Mouse (Mus musculus): ENCODE data around the gene Rtca.

Rtca gene

GRCm38 (mm10) chr3:116474602-116475001 is 33.4 kb downstream of the Rtca start:
- DNase-seq: no peak

DNA sequence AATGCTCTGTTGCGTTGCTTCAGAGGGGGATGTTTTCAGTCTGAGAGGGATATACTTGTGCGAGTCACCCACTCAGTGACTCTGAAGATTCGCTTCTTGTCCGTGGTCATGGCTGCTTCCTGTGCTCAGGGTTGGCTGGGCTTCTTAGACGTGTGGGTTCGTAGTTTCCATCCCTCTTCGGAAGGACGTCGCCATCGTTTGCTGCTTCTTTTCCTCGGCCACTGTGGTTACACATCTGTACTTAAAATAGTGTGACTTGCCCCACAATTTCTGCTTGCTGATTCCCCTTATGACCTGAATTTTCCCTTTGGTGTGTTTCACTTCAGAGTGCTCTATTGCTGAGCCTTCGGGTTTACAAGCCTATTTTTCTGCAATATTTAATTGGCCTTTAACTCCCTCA is 42.3 kb downstream of the Rtca start:
- no peak for DNase-seq

DNA sequence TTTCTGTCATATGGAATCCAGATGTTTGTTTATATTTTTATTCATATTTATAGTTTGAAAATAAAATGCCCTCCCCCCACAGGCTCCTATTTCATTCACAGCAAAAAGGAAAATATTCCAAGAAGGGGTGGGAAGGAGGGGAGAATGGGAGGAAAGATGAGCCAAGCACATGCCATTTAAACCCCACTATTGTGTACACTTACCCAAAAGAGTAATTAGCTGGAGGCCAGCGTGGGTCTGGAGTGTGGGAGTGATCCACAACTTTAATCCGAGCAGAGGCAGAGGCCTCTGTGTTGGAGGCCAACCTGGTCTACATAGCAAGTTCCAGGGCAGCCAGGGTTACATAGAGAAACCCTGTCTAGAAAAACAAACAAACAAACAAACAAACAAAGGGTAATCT is 43.7 kb downstream of the Rtca start:
- DNase-seq: no peak

GRCm38 (mm10) chr3:116461053-116461452 is 47.0 kb downstream of the Rtca start:
- no peak for DNase-seq

- no peak for DNase-seq
Measured at GRCm38 (mm10) chr3:116454529-116454928, 53.5 kb downstream of the Rtca start.

- DNase-seq: no peak
Measured at GRCm38 (mm10) chr3:116450741-116451140, 57.3 kb downstream of the Rtca start.

DNA sequence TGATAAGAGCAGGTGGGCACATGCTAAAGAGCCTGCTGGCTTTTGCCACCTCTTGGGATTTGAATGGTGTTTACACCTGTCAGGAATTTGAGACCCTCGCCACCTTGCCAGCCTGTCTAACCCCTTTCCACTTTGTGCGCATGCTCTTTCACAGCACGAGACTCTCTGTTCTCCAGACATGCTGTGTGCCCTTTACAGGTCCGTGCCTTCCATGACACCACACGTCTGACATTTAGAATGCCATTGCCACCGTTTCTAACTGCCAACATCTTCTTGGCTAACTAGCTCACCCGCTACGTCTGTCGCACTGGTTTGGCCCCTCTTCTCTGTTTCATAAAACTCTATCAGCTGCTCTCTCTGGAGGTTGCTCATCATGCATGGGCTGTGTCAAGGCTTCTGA is 63.7 kb downstream of the Rtca start:
- DNase-seq: no peak

DNA sequence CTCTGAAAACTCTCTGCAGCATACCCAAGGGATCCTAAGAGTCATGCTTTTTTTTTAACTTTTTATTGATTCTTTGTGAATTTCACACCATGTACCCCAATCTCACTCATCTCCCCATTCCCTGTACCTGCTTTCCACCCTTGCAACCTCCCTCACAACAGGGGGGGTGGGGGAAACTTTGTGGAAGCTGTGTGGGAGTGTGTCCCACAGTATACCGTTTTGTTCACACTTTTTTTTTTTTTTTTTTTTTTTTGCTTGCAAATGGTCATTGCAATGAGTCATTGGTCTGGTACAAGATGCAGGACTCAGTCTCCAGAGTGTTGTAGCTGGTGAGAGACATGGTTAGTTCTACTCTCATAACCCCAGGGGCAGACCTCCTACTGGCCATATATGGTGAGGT is 65.2 kb downstream of the Rtca start:
- DNase-seq: no peak

GRCm38 (mm10) chr3:116441518-116442205 is 66.3 kb downstream of the Rtca start:
- no peak for DNase-seq

DNA sequence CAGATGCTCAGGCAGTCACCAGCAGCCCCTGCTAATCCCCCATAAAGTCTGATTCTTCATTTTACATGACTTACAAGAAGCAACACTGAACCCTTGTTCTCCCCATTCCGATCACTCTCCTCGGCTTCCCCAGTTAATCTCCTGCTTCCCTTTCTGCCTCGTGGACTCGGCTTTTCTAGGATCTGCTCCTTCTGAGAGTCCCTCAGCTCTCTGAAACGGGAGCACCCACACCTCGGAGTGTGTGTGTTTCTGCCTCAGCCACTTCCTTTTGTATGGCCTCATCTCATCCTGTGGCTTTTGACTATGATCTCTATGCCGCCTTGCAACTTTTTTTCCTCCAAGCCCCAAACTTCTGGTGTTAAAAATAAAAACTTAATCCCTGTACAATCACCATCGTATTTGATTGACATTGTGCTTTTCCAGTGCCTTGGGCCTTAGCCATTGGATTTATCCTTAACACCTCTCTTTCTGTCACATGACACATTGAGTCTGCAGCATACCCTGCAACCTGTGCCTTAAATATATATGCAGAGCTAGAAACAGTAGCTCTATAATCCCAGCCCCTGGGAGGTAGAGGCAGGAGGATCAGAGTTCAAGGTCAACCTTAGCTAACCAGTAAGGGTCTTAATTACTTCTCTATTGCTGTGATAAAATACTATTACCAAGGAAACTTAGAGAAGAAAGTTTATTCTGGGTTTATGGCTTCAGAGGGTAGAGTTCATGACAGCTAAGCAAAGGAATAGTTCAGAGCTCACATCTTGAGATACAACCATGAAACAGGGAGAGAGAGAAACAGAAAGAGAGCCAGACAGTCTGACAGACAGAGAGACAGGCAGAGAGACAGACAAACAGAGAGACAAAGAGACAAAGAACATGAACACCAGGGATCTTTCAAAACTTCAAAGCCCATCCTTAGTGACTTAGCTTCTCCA is 67.7 kb downstream of the Rtca start:
- peak; percentile 52 for DNase-seq

Data from thymus, postnatal 14 days (tissue).